Mouse (Mus musculus): Measurements from ENCODE around the gene Gas2.

Gene Gas2

DNA sequence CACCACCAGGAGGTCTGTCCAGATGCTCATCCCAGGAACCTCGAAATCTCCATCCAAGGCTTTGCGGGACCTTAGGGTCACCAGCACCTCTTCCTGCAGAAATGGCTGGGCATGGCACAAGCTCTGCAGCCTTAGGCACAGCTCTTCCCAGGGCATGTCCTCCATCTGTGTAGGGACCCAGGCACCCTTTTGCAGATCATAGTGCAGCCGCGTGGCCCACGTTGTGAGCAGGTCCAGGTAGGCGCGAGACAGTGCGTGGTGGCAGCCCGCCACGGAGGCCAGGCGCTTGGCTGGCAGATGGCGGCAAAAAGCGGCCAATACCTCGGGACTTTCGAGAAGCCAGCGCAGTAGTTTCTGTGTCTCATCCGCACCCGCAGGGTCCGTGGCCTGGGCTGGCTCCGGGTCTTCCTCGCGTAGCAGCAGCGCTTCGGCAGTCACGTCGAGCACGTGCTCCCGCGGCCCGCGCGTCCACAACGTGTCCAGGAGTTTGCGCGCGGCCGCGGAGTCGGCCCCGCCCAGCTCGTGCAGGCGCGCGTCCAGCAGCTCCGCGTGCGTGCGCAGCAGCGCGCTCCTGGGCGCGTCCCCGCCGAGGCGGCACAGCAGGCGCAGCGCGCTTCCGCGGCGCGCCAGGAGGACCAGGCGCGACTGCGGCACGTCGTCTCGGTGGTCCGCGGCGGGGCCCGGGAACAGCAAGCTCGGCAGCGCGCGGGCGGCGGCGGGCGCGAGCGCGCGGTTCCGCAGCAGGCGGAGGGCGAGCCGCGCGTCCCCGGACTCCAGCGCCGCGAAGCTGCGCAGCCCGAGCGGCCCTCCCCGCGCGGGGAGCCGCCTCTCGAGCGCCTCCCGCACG, at the start of gene Gas2:
TSS of gene Gas2 (plus strand) at position 766 of the 847 bp plus-strand sequence.
- DNase-seq = peak; percentile 87

DNA sequence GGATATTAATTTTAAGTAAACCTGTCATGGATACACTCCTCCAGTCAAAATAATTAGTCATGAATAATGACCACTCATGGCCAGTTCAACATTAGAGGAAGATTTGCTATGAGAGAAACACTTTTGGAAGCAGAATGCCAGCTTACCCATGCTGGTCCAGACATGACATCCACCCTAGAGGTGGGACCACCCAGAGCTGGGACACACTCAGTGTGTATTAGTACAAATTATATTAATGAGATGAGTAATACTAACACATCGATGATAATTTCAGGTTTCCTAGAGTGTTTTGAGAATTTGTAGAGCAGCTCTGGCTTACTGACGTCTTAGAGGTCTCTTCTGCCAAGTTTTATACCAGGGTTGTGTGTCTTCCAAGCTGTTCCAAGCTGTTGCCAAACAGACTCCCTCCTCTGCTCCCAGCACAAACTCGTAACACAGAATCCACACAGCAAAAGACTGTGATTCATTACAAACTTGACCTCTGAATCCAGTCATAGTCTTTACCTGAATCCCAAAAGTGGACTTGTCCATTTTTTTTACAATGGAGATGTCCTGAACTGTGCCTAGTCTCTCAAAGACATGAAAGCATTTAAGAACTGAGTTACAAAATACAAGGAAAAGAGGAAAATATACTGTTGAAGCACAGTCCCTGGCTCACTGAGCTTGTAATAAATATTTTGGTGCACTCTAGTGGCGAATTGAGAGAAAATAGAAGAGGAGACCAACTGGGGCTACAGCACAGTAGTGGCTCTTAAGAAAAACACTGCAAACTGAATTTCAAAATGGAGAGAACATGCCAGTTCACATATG, 46.1 kb upstream of the Gas2 start:
- DNase-seq = no peak

DNA sequence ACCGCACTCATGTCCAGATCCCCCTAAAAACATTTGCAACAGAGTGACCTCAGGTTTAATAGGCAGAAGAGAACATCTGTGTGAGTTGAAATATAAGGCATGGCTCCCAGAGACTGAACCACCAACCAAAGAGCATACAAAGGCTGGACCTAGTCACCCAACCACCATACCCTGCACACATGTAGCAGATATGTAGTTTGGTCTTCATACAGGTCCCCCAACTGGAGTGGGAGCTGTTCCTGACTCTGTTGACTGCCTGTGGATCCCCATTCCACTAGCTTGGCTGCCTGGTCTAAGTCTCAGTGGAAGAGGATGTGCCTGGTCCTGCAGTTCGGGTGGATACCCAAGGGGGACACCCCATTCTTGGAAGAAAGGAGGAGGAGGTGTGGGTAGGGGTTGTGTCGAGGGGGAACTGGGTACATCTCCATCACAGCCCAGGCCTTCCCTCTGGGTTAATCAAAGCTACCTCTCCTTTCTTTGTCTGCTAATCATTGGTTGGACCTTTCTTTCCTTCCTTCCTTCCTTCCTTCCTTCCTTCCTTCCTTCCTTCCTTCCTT, 45.5 kb upstream of the Gas2 start:
- no peak for DNase-seq

DNA sequence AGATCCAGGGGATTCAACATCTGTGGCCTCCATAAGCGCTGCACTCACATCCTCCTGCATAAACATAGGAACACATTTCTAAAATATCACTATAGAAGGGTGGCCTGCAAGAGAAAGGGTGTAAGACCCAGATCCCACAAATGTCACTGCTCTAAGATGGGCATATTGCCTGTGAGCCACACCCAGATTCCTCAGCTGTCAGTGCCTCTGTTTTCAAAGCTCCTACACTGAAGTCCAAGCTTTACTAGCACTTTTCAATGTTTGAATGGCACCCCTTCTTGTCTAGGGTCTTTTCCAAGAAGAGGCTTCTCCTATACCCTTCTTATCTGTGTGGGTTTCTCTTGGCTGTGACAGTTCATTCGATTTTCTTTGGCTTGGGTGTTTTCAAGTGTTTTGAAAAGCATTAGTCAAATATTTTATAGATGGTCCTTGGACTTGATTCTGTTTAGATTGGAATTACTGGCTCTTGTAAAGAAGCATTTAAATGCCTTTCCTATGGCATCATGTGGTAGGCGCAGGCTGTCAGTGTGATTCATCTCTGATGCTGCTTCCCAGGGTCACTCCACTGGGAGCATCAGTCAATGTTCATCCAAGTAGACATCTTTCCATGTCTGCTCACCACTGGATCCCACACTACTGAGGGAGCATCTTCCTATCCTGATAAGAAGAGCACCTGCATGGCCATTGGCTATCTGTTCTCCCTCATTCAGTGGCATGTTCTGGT, 43.4 kb upstream of the Gas2 start:
- DNase-seq = no peak

DNA sequence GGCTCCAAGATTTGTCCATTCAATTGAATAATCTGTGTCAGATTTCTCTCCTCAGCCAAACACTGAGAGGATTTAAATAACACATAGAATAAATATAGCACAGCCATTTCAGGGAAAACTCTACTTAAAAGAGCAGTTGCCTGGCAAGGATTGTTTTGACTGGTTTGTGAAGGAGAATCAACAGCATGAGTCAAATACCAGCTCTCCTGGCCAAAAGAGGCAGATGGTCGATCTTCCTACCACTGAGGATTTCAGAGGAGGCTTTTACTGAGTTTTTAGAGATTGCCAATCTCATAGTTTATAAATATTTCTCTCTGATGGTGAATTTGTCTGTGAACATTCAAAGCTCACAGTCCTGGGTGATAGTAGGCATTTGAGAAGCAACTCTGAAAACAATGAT, 41.9 kb upstream of the Gas2 start:
- DNase-seq = no peak

DNA sequence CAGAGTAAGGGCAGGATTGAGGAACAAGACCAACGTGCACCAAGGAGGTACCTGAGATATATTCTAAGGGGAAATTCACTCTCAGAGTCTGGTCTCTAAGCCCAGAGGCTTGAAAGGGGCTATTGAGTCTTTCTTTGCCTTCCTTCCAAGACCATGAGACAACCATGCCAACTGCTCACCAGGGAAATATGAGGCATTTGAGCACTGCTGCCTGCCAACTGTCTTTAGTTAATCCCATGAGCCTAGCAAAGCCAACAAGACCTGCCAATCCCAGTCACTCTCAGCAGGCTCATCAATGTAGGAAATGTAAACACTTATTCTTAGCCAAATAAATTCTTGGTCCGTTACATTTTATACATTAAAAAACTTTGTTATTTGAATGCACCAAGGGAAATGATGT, 40.3 kb upstream of the Gas2 start:
- DNase-seq = no peak

DNA sequence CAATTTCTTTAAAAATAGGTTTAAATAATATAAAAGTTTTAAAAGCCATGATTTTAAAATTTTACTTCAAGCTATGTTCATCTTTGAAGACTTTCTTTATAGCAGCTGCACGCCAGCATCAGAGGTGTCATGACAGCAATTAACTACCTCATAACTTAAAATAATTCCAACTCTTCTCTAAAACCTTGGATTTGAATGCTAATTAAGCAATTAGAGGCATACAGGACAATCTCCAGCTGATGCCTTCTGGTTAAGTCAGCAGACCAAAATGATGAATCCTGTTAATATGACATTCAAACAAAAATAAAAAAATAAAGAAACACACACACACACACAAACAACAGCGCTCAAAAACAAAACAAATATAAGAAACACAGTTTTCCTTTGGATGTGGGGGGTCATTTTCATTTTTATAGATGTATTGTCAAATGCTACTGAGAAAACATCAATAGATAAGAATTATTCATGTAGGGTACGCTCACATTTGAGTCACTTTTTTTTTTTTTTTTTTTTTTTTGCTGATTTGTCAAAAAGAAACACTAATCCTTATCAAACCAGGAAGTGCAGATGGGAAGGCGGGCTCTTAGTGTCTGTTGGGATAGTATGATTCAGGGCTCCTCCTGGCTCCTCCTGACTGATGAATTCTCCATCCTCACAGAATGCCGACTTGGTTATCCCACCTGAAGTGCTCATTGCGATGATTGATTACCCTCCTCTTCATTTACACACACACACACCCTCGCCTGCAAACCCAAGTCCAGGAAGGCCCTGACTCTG, 38.1 kb upstream of the Gas2 start:
- DNase-seq = no peak

DNA sequence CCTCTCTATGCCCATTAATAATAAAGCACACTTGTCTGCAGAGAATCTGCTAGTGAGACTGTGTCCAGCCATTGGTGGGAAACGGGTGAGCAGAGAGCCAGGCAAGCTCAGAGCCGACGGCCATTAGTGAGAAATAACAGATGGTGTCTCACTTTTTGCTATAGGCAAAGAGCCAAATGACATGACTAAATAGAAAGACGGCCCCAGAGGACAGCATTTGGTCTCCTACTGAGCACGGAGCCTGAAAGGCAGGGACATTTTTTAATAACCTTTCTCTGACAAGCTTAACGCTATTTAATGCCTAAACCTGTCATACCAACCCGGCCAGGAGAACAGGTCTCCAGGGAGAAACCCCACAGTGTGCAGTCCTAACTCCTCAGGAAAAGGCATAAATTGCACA, 29.9 kb upstream of the Gas2 start:
- DNase-seq = no peak

DNA sequence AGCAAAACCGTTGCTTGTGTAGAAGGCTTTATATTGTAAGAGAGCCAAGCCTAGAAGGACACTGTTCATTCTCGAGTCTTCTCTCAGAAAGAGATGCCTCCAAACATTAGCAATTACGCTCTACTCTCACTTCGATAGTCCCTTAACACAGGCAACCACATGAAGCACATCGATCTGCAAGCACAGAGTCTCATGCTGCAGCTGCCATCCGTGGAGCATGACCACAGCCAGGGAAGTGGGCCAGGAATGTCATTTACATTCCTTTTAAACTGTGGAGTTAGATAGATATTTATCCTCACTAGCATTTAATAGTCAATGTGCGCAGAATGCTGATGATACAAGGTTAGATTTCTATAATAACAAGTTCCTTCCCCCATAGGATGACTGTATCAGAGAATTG, 21.3 kb upstream of the Gas2 start:
- no peak for DNase-seq

DNA sequence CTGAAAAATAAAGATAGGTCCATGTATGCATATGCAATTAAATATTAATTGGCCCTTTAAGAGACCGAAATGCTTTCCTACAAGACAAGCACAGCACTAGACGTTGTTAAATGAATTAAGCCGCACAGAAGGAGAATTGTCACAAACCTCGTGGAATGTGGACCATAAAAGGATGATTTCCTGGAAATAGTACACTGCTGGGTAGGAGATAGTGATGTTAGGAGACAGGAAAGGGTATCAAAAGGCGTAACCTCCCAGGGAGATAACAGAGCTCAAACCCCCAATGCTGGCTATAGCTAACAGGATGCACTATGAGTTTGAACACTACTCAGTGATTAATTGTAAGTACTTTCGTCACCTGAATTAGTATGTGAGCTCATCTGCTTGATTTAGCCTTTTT, 10.9 kb upstream of the Gas2 start:
- DNase-seq = no peak

DNA sequence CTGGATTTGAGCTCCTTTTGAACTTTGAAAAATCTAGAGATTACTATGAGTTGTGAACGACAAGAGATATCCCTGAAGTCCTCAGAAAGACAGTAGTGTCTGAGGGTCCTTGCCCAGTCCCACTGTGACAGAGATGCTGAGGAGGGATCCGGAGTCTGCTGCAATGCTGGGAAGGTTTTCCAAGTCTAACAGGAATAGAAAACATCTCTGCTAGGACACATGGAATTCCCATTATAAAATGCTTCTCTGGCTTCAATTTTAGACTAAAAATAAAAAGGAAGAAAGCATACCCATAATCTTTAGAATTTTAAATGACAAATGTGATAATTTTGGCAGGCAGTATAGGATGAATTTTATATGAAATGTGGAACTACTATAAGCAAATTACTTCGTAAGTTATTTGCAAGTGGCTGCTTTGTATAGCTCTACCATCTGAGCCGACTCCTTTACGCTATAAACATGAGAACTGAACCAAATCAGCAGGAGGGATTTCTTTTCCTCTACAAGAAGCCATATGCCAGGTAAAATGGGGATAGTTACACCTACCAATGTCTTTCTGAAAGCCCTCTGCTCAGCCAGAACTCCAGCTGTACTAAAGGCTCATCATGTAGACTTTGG, 9.8 kb upstream of the Gas2 start:
- no peak for DNase-seq

DNA sequence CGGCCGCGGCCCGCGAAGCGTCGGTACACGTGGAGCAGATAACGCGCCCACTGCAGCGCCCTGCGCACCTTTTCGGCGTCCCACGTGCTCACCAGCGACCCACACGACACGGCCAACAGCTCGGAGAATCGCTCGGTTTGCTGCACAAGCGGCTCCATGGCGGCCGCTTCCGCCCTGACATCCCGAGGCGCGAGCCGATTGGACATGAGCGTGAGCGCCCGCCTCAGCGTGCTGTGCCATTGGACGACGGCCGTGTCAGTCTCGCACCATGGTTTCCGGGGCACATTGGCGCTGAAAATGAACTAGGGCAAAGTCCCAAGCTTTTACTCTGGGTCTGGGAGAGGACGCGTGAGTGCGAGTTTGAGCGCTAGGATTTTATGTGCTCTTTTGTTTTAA, 280 bp downstream of the Gas2 start, which contains the start of gene Fancf:
TSS of gene Fancf (minus strand) at position 171 of the 396 bp plus-strand sequence.
- peak; percentile 98 for DNase-seq

DNA sequence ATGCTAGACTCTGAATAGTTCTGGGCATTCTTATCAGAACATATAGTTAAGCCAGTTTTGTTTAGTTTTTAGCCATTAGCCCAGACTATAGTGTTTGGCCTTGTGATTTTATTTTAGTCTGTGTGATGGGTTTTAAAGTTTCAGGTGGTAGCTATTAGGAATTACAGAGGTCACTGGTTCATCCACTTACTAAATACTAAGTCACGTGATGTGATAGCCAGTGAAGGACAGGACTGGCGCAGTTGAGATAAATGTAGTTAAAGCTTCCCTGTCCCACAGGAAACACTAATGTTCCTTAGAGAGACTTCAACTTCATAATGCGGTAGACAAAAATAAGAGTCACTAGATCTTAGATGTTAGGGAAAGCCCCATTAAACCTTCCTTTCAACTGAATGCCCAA, 1.0 kb downstream of the Gas2 start:
- DNase-seq = no peak

DNA sequence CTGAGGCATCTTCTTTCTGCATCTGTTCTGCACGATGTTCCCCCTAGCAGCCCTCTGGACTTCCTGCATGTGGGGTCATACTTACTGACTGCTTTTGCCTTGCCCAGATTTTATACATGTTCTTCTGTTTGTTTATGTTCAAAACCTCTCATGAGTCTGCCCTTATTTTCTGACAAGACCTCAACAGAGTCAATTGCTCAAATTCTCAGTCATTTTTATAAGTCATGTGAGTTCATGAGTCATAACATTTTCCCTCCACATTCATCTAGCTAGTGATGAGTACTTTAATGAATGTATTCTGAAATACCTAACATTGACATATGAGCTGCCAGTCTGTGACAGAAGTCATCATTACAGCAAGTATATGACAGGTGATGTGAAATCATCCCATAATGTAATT, 3.5 kb downstream of the Gas2 start:
- DNase-seq = no peak

DNA sequence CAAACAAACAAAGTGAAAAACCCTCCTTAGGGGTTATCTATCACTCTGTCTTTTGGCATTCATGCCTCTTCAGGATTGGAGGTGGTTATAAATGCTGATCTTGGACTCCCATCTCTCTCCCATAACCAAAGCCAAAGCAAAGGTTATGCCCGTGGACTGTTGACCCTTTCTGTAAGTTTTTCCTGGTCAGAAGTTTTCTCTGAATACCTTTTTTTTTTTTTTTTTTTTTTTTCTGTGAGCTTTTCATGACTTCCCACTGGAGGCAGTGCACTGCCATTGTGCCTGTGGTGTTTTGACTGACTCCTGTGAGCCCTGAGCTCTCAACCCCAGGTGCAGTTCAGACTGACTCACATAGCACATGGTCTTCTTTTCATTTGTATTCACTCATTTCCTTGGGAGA, 6.2 kb downstream of the Gas2 start:
- no peak for DNase-seq

DNA sequence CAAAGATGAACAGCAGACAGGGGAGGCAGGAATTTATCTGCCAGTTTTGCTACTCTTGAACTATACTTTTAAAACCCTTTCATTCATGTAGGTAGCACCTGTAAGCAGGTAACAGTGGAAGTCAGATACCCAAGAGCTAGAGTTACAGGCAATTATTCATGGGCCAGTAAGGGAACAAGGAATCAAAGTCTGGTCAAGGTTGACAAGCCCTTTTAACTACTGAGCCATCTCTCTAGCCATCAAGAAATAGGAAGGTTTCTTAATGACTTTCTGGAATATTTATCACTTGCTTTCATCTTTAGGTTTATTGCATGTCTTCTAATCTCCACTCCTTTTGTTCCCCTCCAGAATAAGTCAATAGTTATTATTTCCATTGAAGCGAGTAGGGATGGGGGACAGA, 10.2 kb downstream of the Gas2 start:
- no peak for DNase-seq

DNA sequence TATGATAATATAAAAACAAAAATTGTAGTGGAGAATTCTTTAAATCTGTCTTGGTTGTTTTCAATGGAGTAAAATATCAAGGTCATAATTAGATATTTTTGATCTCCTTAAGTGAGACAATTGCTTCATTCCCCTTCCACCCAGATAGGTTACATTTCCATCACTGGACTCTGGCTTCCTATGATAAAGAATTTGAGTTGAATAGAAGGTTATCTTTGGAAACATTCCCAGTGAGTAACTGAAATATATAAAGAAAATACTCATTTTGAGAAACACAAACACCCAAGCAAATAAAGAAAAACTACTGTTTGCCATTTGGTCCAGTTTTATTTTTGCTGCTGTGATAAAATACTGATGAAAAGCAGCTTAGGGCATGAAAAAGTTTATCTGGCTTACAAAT, 10.8 kb downstream of the Gas2 start:
- no peak for DNase-seq

DNA sequence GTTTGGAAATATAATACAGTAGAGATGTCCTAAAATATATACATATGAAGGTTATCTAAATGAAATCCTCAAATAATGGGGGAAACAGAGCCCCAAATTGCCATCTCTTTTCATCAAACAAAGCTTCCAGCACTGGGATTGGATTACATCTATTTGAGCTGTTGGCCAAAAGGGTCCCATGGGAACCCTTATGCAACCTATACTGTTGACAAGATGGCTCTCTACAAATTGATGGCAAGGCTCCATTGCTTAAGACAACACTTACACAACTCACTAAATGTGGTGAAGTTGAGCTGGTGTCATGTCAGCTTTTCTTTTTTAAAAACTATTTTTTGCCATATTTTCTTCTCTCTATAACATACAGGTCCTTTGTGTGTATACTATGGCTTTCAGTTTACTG, 14.5 kb downstream of the Gas2 start:
- DNase-seq = no peak

DNA sequence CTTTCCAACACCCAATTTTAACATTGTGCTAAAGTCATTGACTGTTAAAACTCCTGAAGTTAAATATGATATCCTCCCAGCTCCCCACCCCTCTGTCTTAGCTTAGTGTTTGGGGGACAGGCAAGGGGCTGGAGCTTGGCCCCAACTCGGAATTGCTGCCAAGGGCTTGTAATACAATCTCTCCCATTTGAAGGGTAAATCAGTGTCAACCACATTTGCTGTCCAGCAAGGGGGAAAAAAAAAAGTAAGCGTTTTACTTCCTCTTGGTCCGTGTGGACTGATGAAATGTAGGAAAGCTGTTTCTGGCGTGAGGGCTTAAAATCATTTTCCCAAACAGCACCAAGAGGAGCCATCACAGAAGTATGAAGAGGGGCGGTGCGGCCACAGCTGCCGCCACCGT, 16.9 kb downstream of the Gas2 start:
- DNase-seq = no peak

DNA sequence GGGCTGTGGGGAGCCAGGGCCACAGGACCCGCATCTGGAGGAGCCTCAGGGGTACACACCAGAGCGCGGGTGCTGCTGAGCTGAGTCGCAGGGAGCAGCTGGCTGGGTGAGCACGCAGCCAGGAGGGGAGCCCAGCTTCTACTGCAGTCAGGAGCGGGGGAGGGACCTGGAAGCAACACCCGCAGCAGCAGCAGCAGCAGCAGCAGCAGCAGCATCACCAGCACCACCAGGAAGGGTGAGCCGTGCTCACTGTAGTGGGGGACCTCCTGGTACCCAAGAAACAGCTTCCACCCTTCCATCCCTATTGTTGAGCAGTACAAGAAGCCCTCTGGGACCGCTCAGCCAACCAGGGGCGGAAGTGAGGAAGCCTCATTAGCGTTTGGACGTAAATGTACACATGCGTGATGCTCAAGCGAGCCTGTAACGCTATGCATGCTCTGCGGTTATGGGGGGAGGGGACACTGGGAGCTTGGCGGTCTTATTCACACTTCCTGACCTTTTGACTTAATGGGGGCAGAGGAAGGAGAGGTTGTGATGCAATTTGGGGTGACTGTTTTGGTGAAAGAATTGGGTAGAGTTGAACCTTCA, 17.4 kb downstream of the Gas2 start:
- no peak for DNase-seq

DNA sequence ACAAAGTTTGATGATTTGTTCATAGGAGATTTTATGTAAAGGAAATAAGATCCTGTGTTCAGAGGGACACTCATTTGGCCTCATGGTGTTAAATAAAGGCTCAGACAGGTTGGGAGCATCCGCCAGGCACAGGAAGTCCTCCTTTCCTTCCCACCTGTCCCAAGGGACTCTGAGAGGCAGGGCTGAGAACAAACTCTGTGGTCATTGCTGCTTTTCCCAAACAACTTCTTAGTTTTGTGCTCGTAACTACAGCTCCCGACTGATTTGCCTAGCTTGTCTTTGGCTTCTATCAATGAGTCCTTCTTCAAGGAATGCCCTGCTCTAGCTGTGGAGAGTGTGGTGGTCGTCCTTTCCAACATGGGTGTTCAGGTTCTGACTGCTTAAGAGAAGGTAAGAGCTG, 18.3 kb downstream of the Gas2 start:
- no peak for DNase-seq

DNA sequence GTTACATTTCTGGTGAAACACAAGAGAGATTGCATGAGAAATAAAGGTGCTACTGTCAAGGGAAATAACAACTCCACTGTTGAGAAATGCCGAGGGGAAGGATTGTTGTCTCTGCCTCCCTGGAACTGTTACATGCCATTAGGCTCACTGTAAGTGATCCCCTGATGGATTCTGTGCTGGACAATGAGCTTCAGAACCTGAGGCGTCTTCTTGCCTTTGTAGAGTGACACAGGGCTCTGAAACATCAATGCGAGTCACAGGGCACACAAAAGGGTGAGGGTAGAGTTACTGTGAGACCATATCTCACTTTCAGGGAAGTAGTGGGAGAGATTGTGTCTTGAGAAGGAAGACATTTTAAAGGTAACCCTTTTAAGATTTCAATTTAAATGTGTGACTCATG, 23.5 kb downstream of the Gas2 start:
- DNase-seq = no peak
